Mouse (Mus musculus) C2C12 (cell line): Measurements from ENCODE around the gene C730034F03Rik. TPM values are rescaled to one million over a fixed set of nuclear protein-coding genes. Genes with fewer than 3 reads are reported as not detected.

Experiments
- H3K27me3 ChIP-seq: one replicate; pipeline ENCODE4 v1.6.1; 2011; ENCODE audit not compliant: control insufficient read depth, insufficient read depth, insufficient read length
- H3K36me3 ChIP-seq: one replicate; pipeline ENCODE4 v1.6.1; 2011; ENCODE audit not compliant: control insufficient read depth, insufficient read depth
- H3K4me3 ChIP-seq: one replicate; pipeline ENCODE4 v1.5.1; 2011; ENCODE audit warnings: mild to moderate bottlenecking, control low read depth; ENCODE audit not compliant: poor library complexity, insufficient read depth, severe bottlenecking
- H3K79me2 ChIP-seq: one replicate; pipeline ENCODE4 v1.6.1; 2011; ENCODE audit not compliant: control insufficient read depth, insufficient read depth
- H3K79me3 ChIP-seq: one replicate; pipeline ENCODE4 v1.6.1; 2011; ENCODE audit warnings: low read depth, control low read depth
- H3ac ChIP-seq: one replicate; pipeline ENCODE3; 2011; ENCODE audit warnings: low read depth; ENCODE audit not compliant: control insufficient read depth, insufficient read length
- CEBPB ChIP-seq: IDR thresholded peaks from one replicate; pipeline ENCODE4 v1.6.1; 2011; ENCODE audit warnings: low read depth, mild to moderate bottlenecking, control low read depth, moderate library complexity
- CTCF ChIP-seq: IDR thresholded peaks from one replicate; pipeline ENCODE4 v1.5.1; 2011; ENCODE audit not compliant: control insufficient read depth, insufficient read depth, insufficient read length
- FOSL1 ChIP-seq: IDR thresholded peaks from one replicate; pipeline ENCODE4 v1.8.0; 2011; ENCODE audit warnings: mild to moderate bottlenecking, low read length; ENCODE audit not compliant: poor library complexity, insufficient read depth, severe bottlenecking
- MAX ChIP-seq: IDR thresholded peaks from one replicate; pipeline ENCODE4 v1.6.1; 2011; ENCODE audit warnings: mild to moderate bottlenecking, control low read depth
- MYOD1 ChIP-seq: IDR thresholded peaks from one replicate; pipeline ENCODE4 v1.6.1; 2011; ENCODE audit warnings: low read depth; ENCODE audit not compliant: control insufficient read depth, insufficient read length
- MYOG ChIP-seq: IDR thresholded peaks from one replicate; pipeline ENCODE4 v1.6.1; 2011; ENCODE audit not compliant: control insufficient read depth, insufficient read length; ENCODE audit errors: extremely low read depth
- USF1 ChIP-seq: IDR thresholded peaks from one replicate; pipeline ENCODE4 v1.6.1; 2011; ENCODE audit warnings: low read depth, mild to moderate bottlenecking, control low read depth, moderate library complexity
- polyA plus RNA-seq: library from polyadenylated mRNA; unstranded; fragments of >200 nt; fragmentation: generic; extraction: Trizol; gene quantifications from one replicate; pipeline ENCODE4 v1.2.1, GENCODE M21; 2012; ENCODE audit warnings: missing spikeins

The C730034F03Rik gene
- polyA plus RNA-seq, 1 experiment, result 0.33 TPM

- no peaks in the 10 kb centered on the region for H3K79me3 ChIP-seq
- H3K4me3 ChIP-seq, result no peak overlapping the region
- H3ac ChIP-seq, result no peak overlapping the region
- H3K27me3 ChIP-seq, result peaks cover 31% of the 10 kb centered on the region
- TF ChIP-seq MAX (no peak), FOSL1 (no peak), MYOG (no peak), MYOD1 (no peak), USF1 (no peak), CTCF (no peak), CEBPB (no peak)
- H3K36me3 ChIP-seq, result no peaks in the 10 kb centered on the region
- no peaks in the 10 kb centered on the region for H3K79me2 ChIP-seq
These were observed 31.2 kb upstream of the C730034F03Rik start for GRCm38 (mm10) chr15:89398146-89398545.

DNA sequence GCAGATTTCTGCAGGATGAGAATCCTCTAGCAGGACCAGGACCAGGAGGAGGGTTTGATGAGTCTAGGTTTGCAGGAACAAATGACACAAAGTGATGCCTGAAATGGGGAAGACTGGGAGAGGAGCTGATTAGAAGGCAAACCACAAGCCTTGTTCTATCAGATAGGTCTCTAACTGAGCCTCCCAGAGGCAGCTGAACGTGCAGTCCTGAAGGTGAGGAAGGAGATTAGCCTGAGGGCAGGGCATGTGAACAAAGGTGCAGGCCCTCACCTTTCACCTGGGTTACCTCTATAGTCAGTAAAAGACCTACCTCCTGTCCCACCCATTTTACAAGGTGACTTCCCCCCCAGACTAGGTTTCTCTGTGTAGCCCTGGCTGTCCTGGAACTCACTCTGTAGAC lies 29.7 kb upstream of the C730034F03Rik start:
- TF ChIP-seq CTCF (no peak), MYOG (no peak), CEBPB (no peak), FOSL1 (no peak), MYOD1 (no peak), USF1 (no peak), MAX (no peak)
- H3ac ChIP-seq, result no peak overlapping the region
- H3K4me3 ChIP-seq, result no peak overlapping the region
- peaks cover 36% of the 10 kb centered on the region for H3K27me3 ChIP-seq
- no peaks in the 10 kb centered on the region for H3K36me3 ChIP-seq
- no peaks in the 10 kb centered on the region for H3K79me2 ChIP-seq
- H3K79me3 ChIP-seq, result no peaks in the 10 kb centered on the region

GRCm38 (mm10) chr15:89402471-89402870 lies 26.9 kb upstream of the C730034F03Rik start:
- Histone ChIP-seq H3K79me2 (no peaks in the 10 kb centered on the region), H3K27me3 (peaks cover 29% of the 10 kb centered on the region), H3K36me3 (no peaks in the 10 kb centered on the region), H3ac (no peak overlapping the region), H3K4me3 (no peak overlapping the region), H3K79me3 (no peaks in the 10 kb centered on the region)
- TF ChIP-seq FOSL1, result no peak
- TF ChIP-seq CTCF, result no peak
- no peak for TF ChIP-seq MYOD1
- TF ChIP-seq MAX, result no peak
- no peak for TF ChIP-seq MYOG
- no peak for TF ChIP-seq USF1
- TF ChIP-seq CEBPB, result no peak

- Histone ChIP-seq H3K79me3 (no peaks in the 10 kb centered on the region), H3K27me3 (peaks cover 19% of the 10 kb centered on the region), H3K79me2 (no peaks in the 10 kb centered on the region), H3K4me3 (no peak overlapping the region), H3ac (no peak overlapping the region), H3K36me3 (no peaks in the 10 kb centered on the region)
- TF ChIP-seq MYOD1 (no peak), USF1 (peak; percentile 33)
These were observed 24.4 kb upstream of the C730034F03Rik start for GRCm38 (mm10) chr15:89404831-89405623.

- TF ChIP-seq CTCF, result no peak
- TF ChIP-seq CEBPB, result no peak
- TF ChIP-seq FOSL1, result no peak
- no peak for TF ChIP-seq MYOD1
- no peak for TF ChIP-seq USF1
- no peak for TF ChIP-seq MYOG
- no peak for TF ChIP-seq MAX
- H3K79me3 ChIP-seq, result no peaks in the 10 kb centered on the region
- H3ac ChIP-seq, result no peak overlapping the region
- no peak overlapping the region for H3K4me3 ChIP-seq
- no peaks in the 10 kb centered on the region for H3K79me2 ChIP-seq
- H3K36me3 ChIP-seq, result no peaks in the 10 kb centered on the region
- peaks cover 15% of the 10 kb centered on the region for H3K27me3 ChIP-seq
These were observed 22.7 kb upstream of the C730034F03Rik start for GRCm38 (mm10) chr15:89406691-89407090.

DNA sequence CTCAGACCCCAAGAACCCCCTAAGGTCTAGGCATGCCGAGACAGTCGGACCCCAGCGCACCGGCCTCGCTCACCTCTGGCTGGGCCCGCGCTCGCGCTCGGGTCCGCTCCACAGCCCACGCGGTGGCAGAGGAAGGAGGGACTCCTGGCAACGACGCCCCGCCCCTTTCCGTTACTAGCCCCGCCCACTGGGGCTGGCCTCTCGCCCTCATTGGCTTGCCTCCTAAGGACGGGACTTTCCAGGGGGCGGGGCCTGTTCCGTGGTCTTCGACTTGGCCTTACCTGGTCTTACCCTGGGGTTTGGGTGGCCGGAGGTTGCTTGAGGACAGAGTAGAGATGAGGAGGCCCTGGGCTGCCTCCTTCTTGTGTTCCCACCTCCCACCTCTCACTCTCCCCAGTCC lies 19.3 kb upstream of the C730034F03Rik start, which contains the start of gene Syce3:
Gene Syce3, minus strand, starts transcription at position 386 of the 400 bp plus-strand sequence.
- Histone ChIP-seq H3K27me3 (peaks cover 6% of the 10 kb centered on the region), H3ac (no peak within 1 kb of the TSS), H3K36me3 (no peaks in the 10 kb centered on the region), H3K79me2 (no peaks in the 10 kb centered on the region), H3K79me3 (no peaks in the 10 kb centered on the region), H3K4me3 (no peak within 1 kb of the TSS)
- TF ChIP-seq CTCF (no peak), CEBPB (no peak), MYOG (no peak), FOSL1 (no peak), MYOD1 (no peak), USF1 (no peak), MAX (no peak)
